Mouse (Mus musculus): ENCODE results near the gene Fat4.

The Fat4 gene

DNA sequence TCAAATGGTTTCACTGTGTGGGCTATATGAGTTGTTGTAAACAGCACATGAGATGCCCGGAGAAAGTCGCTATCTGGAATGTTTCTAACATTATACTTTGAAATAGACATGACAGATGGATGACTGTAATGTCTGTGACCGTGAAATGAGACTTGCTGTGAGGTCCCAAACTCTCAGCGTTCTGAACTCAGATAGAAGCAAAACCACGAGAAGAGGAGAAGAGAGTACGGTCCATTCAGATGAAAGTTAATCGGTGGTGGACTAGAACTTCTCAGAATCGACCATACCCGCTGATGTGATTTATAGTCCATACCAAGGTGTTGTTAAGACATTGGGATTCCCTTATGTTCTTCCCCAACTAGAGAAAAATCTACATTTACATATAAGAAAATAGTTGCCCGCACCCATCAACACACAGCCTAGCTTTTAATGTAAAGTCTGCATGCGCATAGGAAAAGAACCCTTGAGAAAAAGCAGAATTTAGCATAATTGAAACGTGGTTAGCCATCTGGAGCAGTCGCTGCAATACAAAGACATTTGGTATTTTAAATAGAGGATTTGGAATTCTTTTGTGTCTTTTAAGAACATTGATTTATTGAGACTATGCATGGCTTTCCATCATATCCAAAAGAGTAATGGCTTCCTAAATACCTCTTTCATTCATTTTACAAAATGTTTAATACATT, 21.8 kb downstream of the Fat4 start:
- DNase-seq: no peak

DNA sequence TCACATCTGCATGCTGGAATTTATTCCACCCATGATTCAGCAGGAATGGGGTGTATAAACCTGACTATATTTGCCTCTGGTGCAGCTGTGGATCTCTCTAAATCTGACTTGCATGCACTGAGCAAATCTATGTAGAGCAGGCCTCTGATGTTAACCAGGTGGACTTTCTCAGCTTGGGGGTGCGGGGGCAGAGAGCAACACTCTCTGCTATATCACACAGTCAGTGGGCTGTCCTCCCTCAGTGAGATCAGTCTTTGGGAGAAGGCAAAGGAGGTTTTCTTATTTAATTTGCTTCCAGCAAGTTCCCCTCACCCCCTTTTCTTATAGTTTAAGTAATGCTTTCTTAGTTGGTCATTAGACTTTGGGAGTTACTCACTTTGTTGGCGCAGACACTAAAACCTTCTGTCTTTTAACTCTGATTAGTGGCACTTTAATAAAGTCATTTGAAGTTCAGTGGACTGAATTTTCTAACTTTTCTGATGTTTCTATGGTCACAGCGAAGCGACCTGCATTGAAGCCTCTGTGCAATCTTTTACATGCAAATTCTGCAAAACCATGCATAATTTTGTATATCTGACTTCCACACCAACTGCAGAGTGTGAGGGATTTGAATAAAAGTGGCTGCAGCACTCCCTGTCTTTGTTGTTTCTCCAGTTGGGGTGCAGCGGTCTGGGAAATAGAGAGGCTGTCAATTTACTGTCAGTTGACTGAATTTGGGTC, 26.2 kb downstream of the Fat4 start:
- DNase-seq: no peak

DNA sequence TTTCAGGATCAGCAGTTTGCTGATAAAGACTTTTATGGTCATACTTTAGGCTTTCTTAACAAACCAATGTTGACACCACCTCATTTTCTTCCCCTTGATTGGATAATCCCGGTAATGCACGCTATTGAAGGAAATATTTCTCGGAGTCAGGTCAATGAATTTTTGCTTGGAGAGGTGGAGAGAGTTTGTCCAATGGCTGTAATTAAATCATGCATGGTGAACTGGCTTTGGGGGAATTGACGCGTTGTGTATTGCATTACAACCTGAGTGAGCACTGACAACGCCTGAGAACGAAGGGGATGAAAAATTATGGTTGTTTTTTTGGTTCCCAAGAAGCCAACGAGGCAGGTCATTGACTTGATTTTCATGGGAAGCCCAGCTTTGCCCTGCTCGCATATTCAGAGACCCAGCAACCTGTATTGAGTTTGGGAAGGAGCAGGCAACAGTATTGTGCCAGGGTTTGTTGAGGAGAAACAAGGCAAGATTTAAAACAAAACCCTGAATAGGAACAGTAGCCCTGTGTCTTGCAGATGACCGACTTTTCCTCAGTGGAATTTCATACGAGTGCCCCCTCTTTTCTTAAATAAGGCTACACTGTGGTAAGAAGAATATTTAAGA, 26.9 kb downstream of the Fat4 start:
- no peak for DNase-seq

DNA sequence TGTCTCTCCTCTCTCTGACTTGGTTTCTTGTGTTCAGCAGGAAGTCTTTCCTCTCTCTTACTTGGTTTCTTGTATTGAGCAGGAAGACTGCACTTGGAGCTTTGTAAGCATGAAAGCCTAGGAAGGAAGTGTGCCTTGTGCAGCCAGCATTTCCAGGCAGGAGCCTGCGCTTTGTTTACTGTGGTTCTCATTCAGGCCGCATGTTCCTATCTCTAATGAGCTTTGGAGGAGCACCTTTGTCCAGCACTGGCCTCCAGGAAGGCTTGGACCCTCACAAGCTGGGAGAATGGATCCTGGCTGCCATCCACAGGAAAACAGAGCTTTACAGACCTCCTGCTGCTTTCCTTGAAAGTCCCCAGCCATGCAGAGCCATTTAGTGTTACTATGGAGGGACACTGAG, 32.2 kb downstream of the Fat4 start:
- no peak for DNase-seq

DNA sequence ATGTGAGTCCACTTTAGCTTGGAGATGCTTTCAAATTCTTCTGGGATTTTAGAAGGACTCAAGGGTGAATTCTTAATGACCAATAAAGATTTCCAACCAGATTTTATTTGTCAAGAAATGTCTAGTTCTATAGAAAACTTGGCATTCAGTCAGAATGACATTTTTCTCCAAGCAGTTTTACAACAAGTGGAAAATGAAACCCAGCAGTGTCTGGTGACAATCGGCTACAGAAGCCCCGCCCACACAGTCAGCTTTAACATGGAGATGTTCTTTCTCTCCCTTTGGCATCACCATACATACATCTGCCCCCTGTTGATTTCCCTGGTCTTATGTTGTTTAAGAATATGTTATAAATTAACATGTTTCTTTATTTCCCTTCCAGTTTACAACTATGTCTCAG, 34.3 kb downstream of the Fat4 start:
- no peak for DNase-seq

DNA sequence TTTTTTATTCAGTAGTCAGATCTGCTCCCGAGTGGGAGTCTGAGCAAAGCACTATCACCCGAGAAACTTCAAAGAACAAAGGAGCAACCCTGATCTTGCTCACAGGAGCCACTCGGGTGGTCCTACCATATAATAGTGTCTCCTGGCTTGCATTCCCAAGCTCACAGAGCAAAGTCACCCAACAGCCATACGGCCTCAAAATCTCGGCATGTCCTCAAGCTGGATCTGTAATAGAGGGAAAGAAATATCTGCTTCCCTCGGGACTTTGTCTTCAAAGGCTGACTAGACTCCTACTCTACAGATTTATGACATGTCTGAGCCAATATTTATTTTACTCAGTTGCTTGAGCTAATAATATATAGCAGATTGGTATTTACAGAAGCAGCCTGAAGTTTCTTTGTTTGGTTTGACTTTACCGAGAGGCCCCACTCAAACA, 36.5 kb downstream of the Fat4 start:
- no peak for DNase-seq

DNA sequence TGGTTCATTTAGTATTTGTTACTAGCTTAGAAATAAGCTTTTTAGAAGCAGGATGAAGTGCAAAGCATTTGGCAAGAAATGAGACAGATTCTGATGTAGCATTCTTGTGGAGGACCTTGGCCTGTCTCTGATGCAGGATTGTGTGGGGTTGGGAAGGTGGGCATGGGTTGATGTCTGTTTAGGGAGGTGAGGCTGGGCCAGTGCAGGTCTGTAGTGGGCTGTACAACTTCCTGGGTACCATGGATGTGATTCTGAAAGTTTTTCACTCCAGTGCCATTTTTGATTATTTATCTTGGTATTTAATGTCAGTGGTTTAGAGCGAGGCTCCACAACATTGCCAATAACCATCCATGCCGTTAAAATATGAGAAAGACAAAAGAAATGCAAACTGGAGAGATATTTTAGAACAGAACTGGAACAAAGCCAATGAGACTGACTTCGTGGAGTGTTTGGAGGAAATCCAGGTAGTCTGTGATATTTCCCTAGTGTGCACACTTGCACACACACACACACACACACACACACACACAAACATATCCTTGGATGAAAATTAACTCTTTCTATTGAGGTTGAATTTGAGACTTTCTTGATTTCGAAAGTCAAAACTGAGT, 41.4 kb downstream of the Fat4 start:
- no peak for DNase-seq

DNA sequence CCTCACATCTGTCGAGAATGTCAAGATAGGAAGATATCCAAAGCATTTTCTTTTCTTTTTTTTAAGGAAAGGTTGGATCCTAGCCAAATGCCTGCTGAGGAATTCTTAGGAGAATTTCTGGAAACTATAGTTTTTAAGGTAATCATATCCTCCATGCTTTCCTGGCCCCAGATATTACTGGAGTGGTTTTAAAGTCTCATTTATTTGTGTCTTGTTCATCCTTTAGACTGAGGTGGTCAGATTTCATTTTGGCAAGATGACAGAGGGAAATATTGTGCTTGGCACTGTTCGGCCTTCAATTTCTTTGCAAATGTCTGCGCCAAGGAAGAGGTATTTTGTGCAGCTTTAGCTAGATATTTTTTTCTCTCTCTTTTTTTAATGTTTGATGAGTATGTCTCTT, 42.0 kb downstream of the Fat4 start:
- no peak for DNase-seq

DNA sequence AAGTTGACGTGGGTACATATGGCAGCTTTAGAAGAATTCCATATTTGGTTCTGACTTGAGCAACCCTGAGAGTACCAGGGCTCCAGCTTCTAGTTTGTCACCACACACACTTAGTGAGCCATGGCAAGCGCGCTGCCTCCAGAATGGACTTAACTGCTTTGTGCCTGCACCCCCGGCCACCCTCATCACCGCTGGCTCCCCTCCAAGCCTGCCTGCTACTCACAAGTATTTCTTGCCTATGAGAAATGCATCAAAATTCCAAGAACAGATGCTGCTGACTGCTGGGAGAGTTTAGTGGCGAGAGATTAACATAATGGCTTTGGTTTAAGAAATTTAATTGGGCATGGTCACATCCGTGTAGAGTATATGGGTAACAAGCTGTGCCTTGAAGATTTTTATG, 48.0 kb downstream of the Fat4 start:
- DNase-seq: no peak

DNA sequence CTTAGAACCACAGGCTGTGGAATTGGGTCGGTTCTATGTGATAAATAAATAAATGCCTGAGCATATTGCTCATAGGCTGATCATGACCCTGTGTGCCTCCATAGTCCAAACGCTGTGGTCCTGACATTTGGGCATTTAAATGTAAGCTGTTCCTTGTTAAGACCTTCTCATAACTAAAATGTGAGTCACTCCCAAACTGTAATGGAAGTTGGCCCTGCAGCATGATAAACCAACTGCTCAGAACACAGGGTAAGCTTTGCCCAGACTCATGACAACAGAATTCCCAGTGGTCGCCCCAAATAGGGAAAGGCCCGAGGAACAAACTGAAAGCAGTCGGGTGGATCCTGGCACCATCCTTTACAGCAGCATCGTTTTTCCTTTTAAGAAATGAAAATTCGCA, 49.7 kb downstream of the Fat4 start:
- no peak for DNase-seq

DNA sequence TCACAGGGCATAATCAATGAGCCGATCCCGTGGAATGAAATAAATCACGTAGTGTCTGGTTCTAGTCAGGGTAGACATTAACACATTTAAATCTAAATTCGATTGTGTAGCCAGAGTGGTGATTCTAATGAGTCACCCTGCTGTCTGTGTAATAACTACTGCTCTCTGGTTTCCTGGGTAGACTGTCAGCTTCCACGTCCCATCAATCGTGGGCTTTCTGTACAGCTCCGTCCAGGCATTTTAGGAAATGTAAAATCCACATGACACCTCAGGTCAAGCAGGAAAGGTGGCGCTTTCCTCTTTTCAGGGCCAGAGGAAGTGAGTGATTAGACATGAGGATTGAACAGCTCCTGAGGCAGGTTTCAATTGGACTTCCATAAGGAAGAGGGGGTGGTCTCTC, 50.4 kb downstream of the Fat4 start:
- DNase-seq: no peak

DNA sequence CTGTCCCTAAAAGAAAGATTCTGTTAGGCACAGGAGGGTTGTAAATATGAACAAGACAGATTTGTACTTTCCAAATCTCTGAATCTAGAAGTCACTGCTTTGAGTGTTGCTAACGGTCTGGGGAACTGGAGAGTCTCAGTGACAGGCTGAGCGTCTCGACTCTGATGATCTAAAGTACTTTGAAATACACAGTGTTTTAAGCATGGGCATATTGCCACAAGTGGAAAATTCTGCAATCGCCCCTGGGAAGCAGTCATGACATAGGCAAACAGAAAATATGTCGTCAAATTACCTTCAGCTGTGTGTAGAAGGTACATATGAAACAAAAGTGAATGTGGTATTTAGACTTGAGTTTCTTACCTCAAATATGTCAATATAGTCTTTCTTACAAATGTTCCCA, 51.4 kb downstream of the Fat4 start:
- no peak for DNase-seq

DNA sequence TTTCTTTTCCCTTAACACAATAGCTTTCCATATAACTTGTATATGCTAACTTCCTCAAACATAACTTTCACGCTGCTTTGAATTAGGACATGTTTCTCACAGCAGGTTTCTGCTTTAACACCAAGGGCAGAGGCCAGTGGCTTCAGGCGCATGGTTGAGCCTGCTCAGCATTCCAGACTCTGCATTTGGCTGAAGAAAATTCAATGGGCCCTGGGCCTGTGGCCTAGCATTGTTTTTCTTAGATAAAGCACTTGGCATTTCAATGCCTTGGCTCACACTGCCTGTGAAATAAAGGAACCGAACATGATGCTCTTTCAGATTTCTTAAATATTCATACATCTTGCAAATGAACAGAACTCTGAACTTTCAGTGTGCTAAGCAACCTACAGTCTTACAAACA, 52.8 kb downstream of the Fat4 start:
- no peak for DNase-seq

DNA sequence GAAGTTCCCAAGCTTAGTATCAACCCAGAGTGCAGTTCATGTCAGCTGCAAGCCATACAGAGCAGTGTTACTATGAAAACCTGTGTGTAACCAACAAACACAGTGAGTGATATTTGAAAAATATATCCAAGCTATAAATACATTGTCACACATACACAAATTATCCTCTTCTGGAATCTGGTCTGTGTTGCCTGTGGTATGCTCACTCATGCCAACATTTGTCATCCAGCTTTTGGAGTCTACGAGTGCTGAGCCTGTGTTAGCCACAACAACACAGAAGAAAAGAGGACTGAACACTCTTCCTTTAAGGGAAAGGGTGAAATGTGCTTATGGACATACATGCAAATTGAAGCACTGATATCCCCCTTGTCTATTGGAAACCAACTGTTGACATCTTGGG, 53.6 kb downstream of the Fat4 start:
- no peak for DNase-seq

DNA sequence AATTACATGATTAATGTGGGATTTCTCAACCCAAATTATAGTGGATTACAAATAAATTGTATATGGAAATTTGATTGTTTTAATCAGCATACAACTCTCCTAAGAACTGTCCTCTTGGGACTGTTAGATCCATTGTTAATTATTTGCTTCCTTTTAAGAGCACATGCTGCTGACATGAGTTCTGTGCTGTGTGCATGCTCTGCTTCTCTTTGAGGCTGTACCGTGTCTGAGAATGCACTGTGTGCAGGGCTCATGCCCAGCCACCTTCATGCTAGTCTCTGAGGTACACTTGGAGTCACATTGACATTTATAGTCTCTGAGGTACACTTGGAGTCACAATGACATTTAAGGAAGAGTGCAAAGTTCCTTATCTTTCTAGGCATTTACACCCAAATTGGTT, 58.4 kb downstream of the Fat4 start:
- DNase-seq: no peak

DNA sequence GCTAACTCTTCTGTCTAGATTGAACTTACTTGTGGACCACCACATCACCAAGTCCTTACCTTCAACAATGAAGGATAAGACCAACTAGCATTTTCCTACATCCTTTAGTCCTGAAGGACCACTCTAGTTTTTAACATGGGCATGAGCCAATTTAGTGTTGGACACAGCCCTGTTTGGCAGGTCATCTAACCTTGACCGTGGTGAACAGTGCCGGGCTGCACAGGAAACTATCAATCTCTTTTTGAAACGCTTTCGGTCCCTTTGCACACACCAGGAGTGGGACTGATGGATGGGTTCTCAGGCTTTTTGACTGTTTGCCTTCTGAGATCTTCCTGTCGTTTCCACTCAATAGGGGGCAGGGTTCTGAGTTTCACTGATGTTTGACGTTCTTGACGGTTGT, 61.0 kb downstream of the Fat4 start:
- no peak for DNase-seq

DNA sequence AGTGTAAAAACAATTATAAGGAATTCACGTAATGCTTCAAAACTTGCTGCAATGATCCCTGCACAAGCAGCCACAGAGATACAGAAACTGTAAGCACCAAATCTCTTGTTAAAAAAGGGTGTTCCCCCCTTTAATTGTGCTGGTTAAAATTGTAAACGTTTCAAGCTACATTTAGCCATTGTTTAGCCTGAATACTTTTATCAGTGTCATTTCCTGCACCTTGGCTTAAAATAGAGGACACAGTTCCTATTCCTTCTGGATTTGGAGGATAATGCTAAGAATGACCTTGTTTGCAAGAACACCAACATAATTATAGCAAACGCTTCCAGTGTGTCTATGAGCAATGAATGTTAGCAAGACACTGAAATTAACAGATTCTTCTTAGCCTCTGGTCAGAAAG, 65.9 kb downstream of the Fat4 start:
- no peak for DNase-seq

DNA sequence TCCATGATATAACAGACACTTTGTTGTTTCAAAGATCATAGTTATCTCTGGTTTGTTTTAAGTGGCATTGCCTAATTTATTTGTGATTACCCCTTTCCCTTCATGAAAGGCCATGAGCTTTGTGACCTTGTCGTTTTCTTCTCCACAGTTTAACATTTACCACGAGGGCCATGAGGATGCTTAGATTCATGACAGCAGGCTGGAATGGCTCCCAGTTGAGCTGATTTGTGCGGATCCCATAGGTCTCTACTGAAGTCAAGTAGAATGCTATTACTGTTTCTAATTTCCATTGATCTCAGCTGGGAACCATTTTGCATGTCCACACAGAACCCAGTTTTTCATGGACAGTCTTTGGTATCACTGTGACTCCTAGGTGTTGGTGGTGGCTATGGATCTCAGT, 67.5 kb downstream of the Fat4 start:
- no peak for DNase-seq

DNA sequence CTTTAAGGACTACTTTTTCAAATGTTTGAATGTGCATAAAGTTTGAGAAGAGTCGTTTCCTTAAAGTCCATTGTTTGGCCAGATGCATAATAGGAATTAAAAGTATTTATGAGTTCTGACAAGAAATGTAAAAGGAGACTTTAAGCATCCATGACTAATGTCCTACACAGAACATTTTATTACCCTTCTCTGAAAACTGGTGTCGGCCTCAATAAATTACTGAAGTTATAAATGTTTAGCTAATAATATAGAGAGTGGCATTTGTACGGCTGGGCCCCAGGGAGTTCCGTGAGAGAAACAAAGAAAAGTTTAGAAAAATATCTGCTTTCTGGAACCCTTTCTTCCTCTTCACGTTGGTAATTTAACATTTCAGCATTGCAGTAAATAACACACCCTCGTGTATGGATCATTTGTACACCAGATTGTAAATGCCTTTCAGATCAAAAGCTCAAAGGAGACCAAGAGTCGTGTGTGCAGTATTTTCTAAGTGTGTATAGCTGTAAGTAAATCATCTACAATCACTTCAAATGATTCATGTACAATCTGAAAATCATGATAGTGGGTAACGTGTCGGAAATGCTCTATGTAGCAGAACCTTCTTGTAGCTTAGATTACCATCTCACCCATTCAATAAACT, 69.4 kb downstream of the Fat4 start:
- no peak for DNase-seq

DNA sequence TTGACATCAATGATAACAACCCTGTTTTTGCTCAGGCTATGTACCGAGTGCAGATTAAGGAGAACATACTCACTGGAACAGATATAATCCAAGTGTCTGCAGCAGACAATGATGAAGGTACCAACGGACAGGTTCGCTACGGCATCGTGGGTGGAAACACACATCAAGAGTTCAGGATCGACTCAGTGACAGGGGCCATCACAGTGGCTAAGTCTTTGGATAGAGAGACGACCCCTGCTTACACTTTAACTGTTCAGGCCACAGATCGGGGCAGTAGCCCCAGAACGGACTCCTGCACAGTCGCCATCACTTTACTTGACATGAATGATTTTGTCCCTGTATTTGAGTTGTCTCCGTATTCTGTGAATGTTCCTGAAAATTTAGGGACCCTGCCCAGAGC, 70.4 kb downstream of the Fat4 start:
- no peak for DNase-seq

DNA sequence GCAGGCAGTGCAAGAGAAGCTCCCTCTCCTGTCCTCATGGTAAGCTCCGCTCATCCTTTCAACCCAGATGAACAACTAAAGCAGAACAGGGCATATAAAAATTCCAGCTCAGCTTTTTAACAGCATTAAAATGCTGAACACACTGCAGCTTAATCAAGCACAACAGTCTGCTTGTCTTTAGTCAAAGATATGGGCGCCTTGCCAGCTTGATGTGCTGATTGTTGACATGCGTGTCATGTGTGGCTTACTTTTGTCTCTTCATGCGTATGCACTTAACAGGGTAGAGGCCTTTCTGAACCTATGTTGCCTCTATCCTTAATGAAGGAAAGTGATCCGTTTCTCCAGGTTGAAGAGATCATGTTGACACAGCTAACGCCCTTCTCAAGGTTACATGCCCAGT, 75.6 kb downstream of the Fat4 start:
- no peak for DNase-seq

DNA sequence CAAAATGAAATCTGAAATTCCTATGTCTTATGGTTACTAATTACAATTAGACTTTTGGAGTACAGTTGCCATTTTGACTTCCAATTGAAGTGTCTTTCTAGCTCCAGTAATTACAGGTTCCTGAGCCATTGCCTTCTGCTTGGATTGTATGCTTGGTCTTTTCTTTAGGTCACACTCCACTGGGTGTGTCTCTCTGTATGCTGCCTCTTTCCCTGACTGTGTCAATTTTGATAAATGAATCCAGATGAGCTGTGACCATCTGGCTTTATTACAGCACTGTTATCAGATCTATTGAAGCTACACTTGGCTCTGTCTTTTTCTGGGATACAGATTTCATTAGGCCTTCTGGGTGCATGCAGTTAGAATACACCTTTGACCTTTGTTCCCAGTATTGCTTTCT, 80.7 kb downstream of the Fat4 start:
- DNase-seq: no peak

DNA sequence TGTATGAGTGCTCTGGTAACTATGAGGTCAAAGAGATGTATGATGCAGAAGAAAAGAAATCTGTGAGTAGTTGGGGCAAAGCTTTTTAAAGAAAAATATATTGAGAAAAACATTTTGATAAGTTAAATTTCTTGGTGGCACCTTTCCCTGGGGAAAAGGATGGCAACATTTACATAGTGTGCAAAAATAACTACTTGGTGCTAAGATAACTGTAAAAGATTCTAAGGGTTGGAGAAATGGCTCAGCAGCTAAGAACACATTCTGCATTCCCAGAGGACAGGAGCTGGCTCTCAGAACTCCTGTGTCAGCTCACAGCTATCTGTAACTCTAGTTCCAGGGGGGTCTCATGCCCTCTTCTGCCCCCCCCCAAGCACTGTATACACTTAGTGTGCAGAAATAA, 99.6 kb downstream of the Fat4 start:
- DNase-seq: no peak

DNA sequence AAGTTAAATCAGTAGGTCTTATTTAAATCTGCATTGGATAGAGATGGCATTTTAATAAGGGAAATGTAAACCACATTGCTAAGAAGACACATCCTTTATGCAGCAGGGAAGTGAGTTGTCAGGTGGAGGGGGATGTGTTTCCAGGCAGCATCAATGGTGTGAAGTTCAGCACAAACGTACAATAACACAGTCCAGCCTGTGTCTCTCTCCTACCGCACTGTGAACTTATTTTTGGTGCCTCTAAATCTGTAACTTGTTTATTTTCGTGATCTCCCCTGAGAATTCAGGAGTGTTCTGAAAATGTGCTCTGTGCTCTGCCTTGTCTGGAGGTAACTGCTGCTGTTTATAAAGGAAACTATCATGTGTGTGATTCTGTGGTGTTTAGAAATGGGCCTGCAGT, 102.4 kb downstream of the Fat4 start:
- DNase-seq: no peak
